Mouse (Mus musculus): ENCODE measurements around the gene Acacb.

The Acacb gene

DNA sequence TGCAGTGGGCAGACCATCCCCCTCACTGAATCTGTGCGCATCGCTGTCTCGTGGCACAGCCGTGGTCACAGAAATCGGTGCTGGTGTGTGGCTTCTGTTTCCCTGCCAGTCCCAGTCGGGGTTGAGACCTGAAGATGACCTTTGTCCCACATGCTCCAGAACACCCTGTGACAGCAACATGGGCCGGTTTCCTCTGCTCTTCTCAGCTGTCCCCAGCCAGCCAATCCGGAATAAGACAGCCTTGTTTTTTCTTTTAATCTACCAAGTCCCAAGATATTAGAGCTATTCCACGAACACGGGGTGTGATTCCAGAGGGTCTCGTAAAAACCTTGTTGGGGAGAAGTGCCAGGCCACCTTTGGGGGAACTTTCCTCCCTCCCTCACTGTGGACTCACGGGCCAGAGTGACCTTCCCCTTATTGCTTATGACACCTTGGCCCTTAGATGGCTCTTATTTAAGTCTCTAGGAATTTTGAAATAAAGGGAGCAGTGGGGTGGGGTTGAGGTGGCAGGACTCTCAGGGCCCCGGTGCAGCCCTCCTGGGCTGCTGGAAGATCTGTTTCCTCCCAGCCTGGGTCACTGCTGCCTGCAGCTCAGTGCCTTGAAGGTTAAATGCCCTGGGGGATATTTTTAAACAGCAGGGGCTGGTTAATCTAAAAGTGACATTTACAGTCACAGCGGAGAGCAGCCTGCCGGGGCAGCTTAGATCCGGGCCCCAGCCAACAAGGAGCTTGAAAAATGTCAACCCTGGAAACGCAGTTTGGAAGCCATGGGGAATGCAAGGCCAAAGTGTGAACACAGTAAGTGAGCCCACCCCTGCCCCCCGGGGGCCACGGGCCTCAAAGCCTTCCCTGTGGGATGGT, at the start of gene Acacb:
Acacb (plus strand) TSS at position 508 of the 861 bp plus-strand sequence.
- DNase-seq: peak; percentile 57

DNA sequence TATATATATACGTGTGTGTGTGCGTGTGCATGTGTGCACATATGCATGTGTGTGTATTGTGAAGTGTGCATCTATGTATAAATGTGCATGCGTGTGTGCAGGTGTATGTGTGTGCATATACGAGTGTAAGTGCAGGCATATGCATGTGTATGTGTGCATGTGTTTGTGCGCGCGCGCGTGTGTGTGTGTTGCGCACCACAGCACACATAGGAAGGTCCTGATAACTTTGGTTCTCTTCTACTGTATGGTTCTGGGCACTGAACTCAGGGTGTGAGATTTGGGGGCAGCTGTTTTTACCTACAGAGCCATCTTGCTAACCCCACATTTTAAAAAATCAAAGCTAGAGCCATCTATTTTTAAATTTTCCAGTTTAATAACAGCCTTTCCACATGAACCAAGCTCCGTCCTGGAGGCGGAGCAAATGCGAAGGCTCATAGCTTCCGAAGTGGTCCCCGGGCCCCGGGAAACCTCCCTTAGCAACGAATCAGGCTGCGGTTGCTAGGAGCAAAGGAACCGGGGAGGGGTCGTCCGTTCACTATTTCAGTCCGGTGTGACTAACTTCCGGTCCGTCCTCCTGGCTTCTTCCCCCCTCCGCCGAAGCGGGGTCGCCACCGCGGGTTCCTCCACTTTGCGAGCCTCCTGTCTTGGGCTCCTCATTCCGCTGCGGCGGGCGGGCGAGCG, 46.5 kb upstream of the Acacb start:
- peak; percentile 94 for DNase-seq

DNA sequence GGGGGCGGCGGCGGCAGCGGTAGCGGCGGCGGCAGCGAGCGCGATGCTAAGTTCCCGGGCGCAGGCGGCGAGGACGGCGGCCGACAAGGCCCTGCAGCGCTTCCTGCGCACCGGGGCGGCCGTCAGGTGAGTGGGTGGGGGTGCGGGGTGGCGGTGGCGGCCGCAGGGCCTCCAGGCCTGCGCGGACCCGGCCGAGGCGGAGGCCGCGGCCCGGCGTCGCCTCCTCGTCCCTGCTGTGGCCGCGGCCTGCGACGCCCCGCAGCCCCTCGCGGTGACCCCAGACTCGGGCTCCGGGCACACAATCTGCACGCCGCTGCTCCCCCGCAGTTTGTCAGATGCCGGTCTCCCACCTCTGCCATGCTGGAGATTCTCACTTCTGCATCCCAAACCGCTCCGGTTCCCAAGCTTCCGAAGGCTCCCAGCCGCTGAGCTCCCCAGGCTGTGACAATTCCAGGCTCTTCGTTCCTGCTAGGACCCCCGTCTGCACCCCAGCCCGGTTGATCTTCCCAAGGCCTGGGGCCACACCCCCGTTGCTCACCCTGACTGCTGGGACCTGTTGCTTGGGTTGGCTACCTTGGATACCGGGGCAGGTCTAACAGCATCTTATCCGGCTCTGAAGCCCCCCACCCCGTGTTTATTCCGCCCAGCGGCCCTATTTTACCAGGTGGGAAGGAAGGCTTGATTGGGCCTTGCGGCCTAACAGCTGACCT, 45.8 kb upstream of the Acacb start:
- no peak for DNase-seq

DNA sequence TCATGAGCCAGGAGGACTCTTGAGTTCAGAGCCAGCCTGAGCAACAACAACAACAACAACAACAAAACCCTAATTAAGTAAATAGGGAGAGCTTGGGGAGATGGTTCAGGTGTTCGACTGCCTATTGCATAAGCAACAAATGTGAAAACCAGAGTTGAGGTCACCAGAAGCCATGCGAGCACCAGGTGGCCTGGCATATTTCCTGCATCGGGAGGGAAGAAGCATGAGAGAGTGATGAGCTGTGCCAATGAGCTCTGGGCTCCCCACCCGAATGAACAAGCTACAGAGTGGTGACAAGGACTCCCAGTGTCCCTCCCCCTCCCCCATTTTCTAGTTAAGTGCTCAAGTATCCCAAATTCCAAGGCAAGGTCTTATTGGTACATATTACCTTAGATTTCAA, 44.5 kb upstream of the Acacb start:
- no peak for DNase-seq

DNA sequence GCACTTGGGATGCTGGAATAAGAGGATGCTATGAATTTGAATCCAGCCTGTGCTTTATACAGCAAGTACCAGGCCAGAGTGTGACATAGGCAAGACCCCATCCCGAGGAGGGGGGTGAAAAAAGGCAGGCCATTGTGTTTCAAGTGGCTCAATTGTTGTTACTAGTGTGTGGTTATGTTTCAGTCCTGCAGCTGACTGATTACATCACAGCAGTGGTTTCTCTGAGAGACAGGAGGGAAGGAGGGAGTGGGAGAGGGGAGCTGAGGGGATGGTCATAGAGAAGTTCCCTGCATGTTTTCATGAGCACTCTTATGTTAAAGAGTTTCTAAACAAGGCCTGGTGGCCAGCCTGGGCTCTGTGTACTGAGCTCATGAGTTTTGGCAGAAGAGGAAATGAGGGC, 43.5 kb upstream of the Acacb start:
- DNase-seq: no peak

DNA sequence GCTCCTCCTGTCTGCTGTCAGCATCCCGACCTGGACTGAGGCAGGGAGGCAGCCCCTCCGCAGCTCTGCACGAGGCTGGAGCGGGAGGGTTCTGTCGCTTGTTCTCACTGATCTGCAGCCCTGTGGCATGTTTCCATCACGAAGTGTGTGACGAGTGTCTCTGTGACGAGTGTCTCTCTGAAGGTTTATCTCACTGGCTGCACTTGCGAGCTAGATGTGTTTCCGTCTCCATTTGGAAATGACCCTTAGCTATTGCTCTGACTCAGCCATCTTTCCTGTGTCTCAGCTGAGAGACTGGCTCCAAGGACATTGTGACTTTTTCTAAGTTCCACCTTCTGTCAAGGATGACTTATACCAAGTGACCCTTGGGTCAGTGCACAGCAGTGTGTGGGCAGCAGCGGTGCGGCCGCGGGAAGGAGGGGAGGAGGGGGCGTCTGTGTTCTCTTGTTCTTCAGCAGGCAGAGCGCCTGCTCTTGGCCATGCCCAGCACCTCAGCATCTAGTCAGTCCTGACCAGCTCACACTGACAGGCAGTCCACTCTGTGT, 39.9 kb upstream of the Acacb start:
- DNase-seq: no peak

DNA sequence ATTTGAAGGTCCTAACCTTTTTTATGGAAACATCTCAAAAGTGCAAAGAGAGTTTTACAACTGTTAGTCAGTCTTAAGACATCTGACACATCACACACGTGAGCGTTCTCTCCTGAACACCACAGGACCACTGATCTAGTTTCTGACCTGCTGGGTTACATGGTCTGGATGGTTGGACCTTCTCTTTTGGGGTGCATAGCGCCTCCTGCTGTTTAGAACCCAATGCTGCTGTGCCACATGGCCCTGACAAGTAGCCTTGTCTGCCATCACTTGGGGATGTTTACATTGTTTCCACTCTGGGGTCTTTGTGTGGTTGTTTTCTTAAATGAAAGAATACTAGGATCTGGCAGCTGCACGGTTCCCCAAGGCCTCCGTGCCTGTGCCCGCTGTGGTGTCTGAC, 33.0 kb upstream of the Acacb start:
- no peak for DNase-seq

DNA sequence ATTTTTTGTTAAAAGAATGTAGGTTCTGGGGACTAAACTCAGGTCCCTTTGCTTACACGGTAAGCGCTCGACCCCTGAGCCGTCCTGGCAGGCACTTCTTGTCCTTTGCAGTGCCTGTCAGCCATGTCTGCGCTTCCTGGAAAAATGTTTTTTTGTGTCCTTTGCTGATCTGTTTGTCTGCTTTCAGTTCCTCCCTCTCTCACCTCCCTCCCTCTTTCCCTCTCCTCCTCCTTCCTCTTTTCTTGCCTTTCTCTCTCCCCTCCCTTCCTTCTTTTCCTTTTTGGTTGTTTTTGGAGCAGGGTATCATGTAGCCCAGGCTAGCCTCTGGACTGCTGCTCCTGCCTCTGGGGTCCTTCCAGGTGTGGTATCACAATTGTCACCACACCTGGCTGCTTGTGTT, 31.3 kb upstream of the Acacb start:
- DNase-seq: no peak

DNA sequence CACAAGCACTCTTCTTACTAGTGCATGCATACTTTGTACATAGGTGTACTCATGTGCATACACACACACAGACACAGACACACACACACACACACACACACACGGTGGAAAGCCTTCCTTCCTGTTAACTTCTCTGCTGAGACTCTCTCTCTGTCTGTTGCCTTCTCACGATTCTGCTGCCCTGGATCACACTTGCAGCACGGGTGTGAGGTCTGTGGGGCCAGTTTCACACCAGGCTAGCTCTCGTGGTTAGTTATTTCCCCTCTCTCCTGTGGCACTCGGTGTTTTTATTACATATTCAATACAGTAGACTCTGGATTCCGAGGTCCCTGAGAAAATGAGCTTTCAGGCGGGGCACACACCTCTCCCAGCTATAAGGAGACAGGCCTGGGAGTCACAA, 29.7 kb upstream of the Acacb start:
- no peak for DNase-seq

DNA sequence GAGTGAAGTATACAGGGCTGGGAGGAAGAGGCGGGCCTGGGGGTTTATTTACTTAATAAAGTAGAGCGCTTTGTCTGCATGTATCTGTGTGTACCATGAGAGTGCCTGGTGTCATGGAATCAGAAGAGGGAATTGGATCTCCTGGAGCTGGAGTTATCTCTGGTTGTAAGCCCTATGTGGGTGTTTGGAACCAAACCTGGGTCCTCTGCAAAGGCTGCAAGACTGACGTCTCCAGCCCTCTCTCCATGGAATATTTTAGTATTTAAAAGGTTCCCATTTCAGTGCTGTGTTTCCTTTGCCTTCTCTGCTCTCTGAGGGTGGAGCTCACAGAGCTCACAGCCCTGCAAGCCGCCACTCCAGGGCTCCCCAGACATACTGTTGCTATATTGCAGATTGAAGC, 26.5 kb upstream of the Acacb start:
- DNase-seq: no peak

DNA sequence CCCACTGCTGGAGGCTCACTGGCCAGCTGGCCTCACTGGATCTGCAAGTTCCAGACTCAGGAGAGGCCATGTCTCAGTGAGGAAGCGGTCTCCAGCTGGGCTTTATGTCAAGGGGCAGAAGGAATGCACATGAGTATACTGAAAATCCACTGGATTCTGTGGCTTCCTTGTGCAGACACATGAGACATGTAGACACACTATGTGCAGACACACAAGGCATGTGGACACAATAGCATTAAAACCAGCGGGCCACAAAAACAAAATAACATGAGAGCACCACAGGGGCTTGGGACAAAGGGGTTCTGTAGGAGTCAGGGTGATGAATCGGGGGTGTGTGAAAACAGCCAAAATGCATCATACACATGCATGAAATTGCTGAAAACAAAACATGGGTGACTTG, 20.3 kb upstream of the Acacb start:
- no peak for DNase-seq

DNA sequence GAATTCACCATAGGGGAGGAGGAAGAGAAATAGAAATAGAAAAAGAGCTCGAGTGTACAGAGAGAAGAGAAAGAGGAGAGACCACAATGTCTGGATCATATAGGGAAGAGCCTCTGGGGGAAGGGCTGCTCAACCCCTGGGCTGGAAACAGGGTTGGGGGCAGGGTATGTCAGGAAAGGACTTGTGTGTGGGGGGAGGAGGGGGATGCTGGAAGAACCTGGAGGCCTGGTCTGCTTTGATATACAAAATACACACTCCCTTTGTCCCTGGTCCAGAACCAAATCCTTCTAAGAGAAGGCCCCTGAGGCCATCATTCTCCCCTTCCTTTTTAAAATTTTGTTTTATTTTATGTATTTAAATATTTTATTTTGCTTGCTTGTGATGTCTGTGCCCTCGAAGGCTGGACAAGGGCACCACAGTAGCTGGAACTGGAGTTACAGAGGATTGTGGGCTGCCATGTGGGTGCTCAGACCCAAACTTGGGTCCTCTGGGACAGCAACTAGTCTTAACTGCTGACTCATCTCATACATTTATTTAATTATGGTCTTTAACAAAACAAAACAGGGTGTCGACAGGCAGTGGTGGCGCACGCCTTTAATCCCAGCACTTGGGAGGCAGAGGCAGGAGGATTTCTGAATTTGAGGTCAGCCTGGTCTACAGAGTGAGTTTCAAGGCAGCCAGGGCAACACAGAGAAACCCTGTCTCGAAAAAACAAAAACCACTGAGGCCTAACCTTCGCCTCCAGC, 19.7 kb upstream of the Acacb start:
- DNase-seq: no peak

DNA sequence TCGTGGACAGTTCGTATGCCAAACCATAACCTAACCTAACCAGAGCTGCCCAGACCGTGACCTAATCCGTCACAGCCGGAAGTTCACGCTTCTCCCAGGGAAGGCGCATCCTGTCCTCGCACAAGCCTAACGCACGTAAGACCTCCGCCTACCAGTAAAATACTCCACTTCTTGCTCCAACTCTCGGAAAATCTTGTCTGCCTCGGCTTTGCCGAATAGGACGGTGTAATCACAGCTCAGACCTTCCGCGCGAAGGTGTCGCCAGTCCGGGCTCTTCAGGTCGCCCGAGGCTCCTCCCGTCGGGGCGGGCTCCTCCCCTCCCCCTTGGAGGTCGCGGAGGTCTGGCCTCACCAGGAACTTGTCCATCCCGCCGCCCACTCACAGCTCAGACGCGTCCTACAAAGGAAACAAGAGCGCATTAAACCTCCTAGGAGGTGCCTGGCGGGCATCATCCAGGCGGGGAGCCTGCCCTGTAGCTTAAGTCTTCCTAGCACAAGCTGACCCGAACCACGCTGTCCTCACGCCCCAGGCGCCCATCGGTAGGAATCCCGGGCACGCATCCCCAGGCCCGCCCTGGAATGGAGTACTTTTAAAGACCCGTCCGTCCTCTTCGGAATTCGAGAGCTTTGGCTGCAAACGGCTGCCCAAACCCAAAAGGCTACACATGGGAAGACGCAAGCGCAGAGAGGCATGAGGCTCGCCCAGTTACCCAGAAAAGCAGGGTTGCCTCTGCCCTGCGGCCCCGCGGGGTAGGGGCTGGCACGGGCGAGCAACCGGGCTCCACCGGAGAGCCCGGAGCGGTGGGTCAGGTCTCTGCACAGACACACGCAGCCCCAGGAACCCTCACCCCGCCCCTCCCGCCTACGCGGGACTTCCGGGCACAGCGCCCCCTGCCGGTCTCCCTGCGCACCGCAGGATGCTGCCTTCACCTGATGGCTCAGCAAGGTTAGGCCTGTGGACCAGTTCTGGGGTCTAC, 18.7 kb upstream of the Acacb start, which contains the start of gene Alkbh2:
Alkbh2 (minus strand) TSS at position 845 of the 976 bp plus-strand sequence.
- peak; percentile 85 for DNase-seq

DNA sequence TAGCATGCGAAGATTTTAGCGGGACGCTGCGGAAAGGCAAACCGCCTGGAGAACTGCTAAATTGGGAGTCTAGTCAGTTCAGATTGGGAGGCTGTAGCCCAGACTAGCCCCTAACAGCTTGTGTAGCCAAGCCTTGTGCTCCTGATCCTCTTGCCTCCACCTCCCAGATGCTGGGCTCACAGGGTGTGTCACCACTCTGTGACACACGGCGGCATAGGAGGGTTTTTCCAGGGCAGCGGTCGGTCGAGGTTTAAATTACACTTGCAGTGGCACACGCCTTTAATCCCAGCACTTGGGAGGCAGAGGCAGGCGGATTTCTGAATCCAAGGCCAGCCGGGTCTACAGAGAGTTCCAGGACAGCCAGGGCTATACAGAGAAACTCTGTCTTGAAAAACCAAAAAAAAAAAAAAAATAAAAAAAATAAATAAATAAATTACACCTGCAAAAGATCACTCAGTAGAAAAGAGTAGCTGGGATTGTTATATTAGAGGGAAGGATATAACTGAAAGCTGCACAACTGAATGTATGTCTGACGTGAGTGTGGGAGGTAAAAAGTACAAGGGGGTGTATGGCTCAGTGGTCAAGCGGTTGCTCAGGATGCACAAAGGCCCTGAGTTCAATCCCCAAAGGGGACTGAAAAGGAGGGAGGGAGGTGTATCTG, 16.7 kb upstream of the Acacb start:
- no peak for DNase-seq

DNA sequence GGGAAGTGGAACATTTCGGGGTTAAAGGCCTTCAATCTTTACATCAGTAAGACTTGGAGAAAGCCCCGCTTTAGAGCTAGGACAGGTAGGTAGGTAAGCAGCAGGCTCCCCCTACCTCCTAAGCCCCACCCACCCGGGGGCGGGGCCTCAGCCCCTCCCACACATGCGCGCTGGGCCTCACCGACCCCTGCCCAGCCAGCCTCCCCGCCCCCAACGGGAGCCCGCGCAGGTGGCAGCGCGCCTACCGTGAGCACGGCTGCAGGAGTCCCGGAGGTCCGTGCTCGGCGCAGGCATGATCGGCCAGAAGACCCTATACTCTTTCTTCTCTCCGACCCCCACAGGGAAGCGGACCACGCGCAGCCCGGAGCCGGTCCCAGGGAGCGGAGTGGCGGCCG, 16.1 kb upstream of the Acacb start, which contains the start of gene Ung:
Ung (plus strand) TSS at position 176 of the 395 bp plus-strand sequence.
- peak; percentile 73 for DNase-seq

DNA sequence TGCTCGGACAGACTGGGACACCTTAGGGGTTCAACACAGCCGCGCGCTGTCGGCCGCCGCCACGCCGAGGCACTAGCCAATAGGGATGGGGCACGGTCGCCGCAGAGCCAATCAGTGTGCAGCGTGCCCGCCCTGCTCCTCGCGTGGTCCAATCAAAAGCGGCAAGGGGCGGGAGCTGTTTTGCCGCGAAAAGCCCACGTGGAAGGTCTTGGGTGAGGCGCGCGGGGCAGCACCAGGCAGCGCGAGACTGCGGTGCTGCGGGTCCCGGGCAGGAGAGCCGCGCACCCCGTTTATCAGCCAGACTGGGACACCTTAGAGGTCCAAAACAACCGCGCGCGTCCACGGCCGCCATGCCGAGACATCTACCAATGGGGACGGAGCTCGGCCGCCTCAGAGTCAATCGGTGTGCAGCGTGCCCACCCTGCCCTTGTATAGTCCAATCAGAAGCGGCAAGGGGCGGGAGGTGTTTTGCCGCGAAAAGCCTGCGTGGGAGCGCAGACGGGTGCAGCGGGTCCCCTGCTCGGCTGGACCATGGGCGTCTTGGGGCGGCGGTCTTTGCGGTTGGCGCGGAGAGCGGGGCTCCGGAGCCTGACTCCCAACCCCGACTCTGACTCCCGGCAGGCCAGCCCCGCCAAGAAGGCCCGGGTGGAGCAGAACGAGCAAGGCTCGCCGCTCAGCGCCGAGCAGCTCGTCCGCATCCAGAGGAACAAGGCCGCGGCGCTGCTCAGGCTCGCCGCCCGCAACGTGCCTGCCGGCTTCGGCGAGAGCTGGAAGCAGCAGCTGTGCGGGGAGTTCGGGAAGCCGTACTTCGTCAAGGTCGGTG, 15.4 kb upstream of the Acacb start:
- DNase-seq: peak; percentile 95

DNA sequence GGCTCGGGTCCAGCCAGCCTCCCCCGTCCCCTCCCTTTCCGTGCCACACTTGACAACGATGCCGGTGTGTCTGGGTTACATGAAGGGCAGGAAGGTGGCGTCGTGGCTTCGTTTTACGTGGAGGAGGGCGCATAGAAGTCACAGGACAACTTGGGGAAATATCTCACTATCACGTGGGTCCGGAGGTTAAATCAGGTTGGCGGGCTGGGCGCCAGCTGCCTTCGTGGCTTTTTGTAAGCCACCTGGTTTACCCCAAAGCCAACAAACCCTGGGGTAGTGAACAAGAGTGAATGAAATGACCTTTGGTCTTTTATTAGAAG, 14.9 kb upstream of the Acacb start:
- DNase-seq: peak; percentile 69

DNA sequence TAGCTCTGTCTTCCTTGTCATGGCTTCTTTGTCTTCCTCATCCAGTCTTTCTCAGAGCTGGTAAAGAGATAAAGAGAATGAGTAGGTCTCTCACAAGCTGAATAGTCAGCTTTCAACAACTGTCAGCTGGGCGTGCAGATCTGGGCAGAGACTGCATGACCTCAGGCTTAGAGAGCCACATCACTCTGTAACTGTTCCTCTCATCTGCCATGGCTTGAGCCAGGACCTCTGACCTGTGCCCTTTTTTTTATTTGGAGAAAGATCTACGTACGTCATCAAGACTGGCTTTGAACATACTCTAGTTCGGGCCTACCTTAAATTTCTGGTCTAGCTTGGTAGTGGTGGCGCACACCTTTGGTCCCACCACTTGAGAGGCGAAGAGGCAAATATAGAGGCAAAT, 13.5 kb upstream of the Acacb start:
- DNase-seq: no peak

DNA sequence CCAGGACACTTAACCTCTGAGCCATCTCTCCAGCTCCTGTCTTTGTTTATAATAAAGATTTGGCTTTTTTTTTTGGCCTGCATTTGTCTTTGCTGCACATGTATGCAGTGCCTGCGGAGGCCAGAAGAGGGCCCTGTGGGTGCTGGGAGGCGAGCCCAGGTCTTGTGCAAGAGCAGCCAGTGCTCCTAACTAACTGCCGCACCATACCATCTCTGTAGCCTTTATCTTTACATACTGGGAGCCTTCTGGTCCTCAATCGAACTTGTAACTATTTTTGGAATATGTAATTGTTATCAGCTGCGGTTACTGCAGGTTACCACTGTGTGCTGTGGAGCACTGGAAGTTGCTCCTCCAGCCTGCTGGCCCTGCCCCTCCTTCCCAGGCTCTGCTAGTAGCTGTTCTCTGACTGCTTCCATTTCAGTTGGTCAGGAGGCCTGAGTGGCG, 12.2 kb upstream of the Acacb start:
- peak; percentile 55 for DNase-seq

DNA sequence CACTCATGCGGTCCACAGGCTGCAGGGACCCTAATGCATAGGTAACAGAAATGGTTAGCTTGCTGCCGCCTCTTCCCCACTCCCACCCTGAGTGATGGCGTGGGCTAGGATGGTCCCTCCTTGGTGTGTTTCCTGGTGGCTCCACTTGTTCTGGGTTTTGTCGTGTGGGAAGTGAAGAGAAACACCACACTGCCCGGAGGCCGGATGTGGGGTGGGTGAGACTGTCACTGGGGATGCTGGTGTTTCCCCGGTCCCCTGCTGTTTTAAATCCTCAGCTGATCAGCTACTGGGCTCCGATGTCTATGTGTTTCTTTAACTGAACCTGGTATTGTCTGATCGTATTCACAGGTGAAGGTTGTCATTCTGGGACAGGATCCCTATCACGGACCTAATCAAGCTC, 10.8 kb upstream of the Acacb start:
- DNase-seq: no peak
